Mouse (Mus musculus): Measurements from ENCODE around the gene Grem2. TPM values are rescaled to one million over a fixed set of nuclear protein-coding genes. Genes with fewer than 3 reads are reported as not detected.

The Grem2 gene
- polyA plus RNA-seq, 1 experiment: 11.9 TPM

DNA sequence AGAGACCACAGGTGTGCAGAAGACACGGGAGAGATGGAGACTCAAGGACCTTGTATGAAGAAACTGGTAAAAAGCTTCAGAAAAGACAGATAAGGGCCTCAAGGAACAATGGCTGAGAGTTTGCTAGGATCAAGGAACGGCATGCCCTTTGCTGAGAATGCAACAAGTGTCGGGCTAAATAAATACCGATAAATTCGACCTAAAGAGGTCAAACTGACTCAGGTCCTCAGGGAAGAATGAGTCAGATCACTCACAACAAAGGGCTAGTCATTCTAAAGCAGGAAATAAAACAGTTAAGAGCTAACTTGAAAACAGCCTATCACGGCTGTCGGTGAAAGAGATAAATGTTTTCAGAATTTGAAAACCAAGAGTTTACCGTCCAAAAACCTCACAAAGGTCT lies 95.1 kb downstream of the Grem2 start:
- H3K27ac ChIP-seq (ENCODE audit: insufficient read depth, low read length): no peak overlapping the region
- no peak for TF ChIP-seq POLR2A (IDR thresholded peaks at IDR 0.05; ENCODE audit: extremely low read depth, insufficient read depth, low read length)
- TF ChIP-seq CTCF (IDR thresholded peaks at IDR 0.05; ENCODE audit: extremely low read depth, insufficient read depth, low read length): no peak
- no peak overlapping the region for H3K4me3 ChIP-seq (ENCODE audit: insufficient read depth, low read length)
- H3K4me1 ChIP-seq (ENCODE audit: control insufficient read depth, insufficient read depth, low read length): no peaks in the 10 kb centered on the region

DNA sequence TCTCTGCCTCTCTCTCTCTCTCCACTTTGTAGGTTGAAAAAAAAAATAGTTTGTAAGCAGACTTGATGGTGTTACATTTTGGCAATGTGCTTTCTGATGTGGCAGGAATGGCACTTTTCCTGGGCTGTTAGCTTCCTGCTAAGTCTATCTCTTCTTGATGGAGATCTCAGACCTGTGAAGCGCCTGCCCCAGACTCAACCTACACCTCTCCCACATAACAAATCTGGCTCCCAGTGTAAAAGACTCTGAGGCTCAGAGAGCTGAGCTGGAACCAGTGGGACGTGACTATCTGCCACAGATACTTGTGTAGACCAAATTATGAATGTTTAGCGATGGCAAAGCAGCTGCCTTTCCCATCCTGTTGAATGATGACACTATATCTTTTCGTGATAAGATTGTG lies 109.8 kb downstream of the Grem2 start:
- Histone ChIP-seq H3K4me3 (ENCODE audit: insufficient read depth, low read length) (no peak overlapping the region), H3K4me1 (ENCODE audit: control insufficient read depth, insufficient read depth, low read length) (peaks cover 2% of the 10 kb centered on the region; the same call in 1 of the 2 replicates), H3K27ac (ENCODE audit: insufficient read depth, low read length) (no peak overlapping the region)
- TF ChIP-seq POLR2A (IDR thresholded peaks at IDR 0.05; ENCODE audit: extremely low read depth, insufficient read depth, low read length) (no peak), CTCF (IDR thresholded peaks at IDR 0.05; ENCODE audit: extremely low read depth, insufficient read depth, low read length) (no peak)

DNA sequence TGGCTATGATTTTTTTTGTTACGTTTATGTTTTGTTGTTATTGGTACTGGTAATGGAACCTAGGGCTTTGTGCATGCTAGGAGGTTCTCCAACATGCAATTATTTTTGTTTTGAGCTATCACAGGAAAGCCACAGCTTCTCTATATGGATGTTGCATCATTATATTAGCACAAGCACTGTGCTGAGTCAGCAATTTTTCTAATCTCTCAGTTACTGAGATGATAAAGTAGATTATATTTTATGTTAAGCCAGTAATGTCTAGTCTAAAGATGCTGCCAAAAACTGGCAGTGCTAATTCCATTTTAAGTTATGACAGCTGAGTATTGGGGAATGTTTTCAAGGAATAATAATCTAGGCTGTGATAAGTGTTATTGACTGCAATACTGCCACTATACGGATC lies 133.0 kb downstream of the Grem2 start:
- TF ChIP-seq CTCF (IDR thresholded peaks at IDR 0.05; ENCODE audit: extremely low read depth, insufficient read depth, low read length): no peak
- TF ChIP-seq POLR2A (IDR thresholded peaks at IDR 0.05; ENCODE audit: extremely low read depth, insufficient read depth, low read length): no peak
- no peak overlapping the region for H3K27ac ChIP-seq (ENCODE audit: insufficient read depth, low read length)
- H3K4me3 ChIP-seq (ENCODE audit: insufficient read depth, low read length): no peak overlapping the region
- H3K4me1 ChIP-seq (ENCODE audit: control insufficient read depth, insufficient read depth, low read length): no peaks in the 10 kb centered on the region
